Mouse (Mus musculus) natural killer cell, adult 2 months (primary cell): ENCODE measurements around the gene D630045J12Rik.

ENCODE experiments used
- DNase-seq, 2 experiments: peaks; one replicate each; pipeline ENCODE4 v3.0.0; 2022; ENCODE audit warnings: low spot score in 2 of 2

Gene D630045J12Rik

GRCm38 (mm10) chr6:38134806-38135559 lies 118.8 kb downstream of the D630045J12Rik start:
- DNase-seq = no peak

GRCm38 (mm10) chr6:38131801-38132231 lies 122.0 kb downstream of the D630045J12Rik start:
- no peak for DNase-seq

GRCm38 (mm10) chr6:38129883-38130282 lies 123.9 kb downstream of the D630045J12Rik start:
- no peak for DNase-seq

GRCm38 (mm10) chr6:38128115-38128514 lies 125.7 kb downstream of the D630045J12Rik start:
- no peak for DNase-seq

- no peak for DNase-seq
These were observed 128.3 kb downstream of the D630045J12Rik start for GRCm38 (mm10) chr6:38125462-38125861.

GRCm38 (mm10) chr6:38124882-38125281 lies 128.9 kb downstream of the D630045J12Rik start:
- no peak for DNase-seq

GRCm38 (mm10) chr6:38124207-38124835 lies 129.5 kb downstream of the D630045J12Rik start, which contains the start of gene Atp6v0a4:
TSS of gene Atp6v0a4 (minus strand) at chr6:38124586.
- no peak for DNase-seq

- no peak for DNase-seq
These were observed 130.2 kb downstream of the D630045J12Rik start for GRCm38 (mm10) chr6:38123471-38124206.

GRCm38 (mm10) chr6:38122791-38123190 lies 131.0 kb downstream of the D630045J12Rik start:
- DNase-seq = no peak

GRCm38 (mm10) chr6:38121843-38122242 lies 132.0 kb downstream of the D630045J12Rik start:
- no peak for DNase-seq

- DNase-seq = peak; percentile 14 to 27
These were observed 133.0 kb downstream of the D630045J12Rik start for GRCm38 (mm10) chr6:38120681-38121371.

GRCm38 (mm10) chr6:38118341-38118740 lies 135.5 kb downstream of the D630045J12Rik start:
- no peak for DNase-seq

- DNase-seq = no peak
These were observed 137.6 kb downstream of the D630045J12Rik start for GRCm38 (mm10) chr6:38116107-38116770.

GRCm38 (mm10) chr6:38110859-38111258 lies 142.9 kb downstream of the D630045J12Rik start:
- no peak for DNase-seq

- DNase-seq = no peak
These were observed 143.9 kb downstream of the D630045J12Rik start for GRCm38 (mm10) chr6:38109871-38110270.

- no peak for DNase-seq
These were observed 144.5 kb downstream of the D630045J12Rik start, which contains the start of gene Tmem213 for GRCm38 (mm10) chr6:38109160-38109795. TSS of gene Tmem213 (plus strand) at chr6:38109255.

- DNase-seq = no peak
These were observed 145.4 kb downstream of the D630045J12Rik start for GRCm38 (mm10) chr6:38108449-38108848.

- no peak for DNase-seq
These were observed 147.9 kb downstream of the D630045J12Rik start for GRCm38 (mm10) chr6:38105924-38106323.

GRCm38 (mm10) chr6:38103775-38104174 lies 150.0 kb downstream of the D630045J12Rik start:
- DNase-seq = no peak

- DNase-seq = no peak
These were observed 151.5 kb downstream of the D630045J12Rik start for GRCm38 (mm10) chr6:38102216-38102795.
